Mouse (Mus musculus) embryonic fibroblast, embryonic 13.5 days (primary cell): Measurements from ENCODE around the gene Gchfr.
A peak's percentile ranks its signal among the peaks of the same experiment; 100 is the strongest.

ENCODE experiments used
- CTCF ChIP-seq: IDR thresholded peaks from 2 replicates; pipeline ENCODE4 v1.5.1; 2011; ENCODE audit warnings: mild to moderate bottlenecking, control low read depth, low read length, moderate library complexity, borderline replicate concordance; ENCODE audit not compliant: insufficient read depth
- POLR2A ChIP-seq: IDR thresholded peaks from 2 replicates; pipeline ENCODE4 v1.6.1; 2011; ENCODE audit warnings: low read depth, mild to moderate bottlenecking, control low read depth, low read length, moderate library complexity

DNA sequence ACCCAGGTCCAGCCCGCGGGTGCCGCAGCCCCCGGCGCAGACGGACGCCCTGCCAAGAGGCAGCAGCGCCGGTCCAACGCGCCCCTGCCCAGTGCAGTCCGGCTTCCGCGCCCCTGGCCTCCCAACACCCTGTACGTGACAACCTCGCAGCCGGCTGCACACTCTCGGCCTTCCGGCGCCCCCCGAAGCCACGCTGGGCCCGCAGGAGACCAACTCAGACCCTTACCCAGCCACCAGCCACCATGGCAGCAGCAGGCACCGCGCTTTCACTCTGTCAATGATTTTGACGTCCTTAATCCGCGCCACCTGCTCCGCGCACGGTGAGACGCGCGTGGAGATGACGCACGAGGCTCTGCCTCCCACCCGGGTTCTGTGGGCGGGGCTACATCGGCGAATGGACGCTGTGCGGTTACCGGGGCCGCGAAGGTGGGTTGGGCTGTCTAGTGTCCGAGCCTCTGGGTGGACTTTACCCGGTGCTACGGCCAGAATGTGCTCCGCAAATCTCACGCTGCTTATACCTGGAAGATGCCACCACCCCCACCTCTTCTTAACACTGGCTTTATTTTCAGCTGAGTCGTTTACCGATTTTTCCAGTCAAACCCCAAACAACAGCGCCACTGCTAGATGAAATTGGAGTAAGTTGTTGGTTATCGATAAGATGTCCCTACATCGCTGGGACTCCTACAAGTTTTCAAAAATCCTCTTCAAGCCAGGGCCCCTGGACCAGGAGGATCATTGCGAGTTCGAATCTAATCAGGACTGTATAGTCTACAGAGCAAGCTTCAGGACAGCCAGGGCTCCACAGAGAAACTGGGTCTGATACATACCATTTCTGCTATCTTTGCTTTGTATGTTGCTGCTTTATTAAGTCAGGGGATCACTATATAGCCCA is 10.6 kb upstream of the Gchfr start, which contains the start of gene Rmdn3:
- TF ChIP-seq CTCF: no peak
- peak; percentile 82 for TF ChIP-seq POLR2A
